Mouse (Mus musculus) frontal cortex, adult 2 months (tissue): ENCODE measurements at regions not wholly inside any gene's neighbourhood (a gene's known extent, or its start where the extent isn't known, plus 50 kb on each side); places are given as distances from the start of the nearest gene placed in this dataset.

Experiments used
- DNase-seq, 2 experiments: peaks; one replicate each; pipeline ENCODE4 v3.0.0; 2022; ENCODE audit warnings: low spot score in 1 of 2; ENCODE audit errors: extremely low spot score in 1 of 2

GRCm38 (mm10) chr7:129975781-129976514, 384.3 kb downstream of the Wdr11 start:
- peak in 1 of 2 experiments; percentile 12 for DNase-seq

GRCm38 (mm10) chr7:129978576-129978975, 386.9 kb downstream of the Wdr11 start:
- no peak for DNase-seq

GRCm38 (mm10) chr7:129979337-129979736, 387.7 kb downstream of the Wdr11 start:
- no peak for DNase-seq

GRCm38 (mm10) chr7:129980501-129980900, 388.8 kb downstream of the Wdr11 start:
- DNase-seq: no peak

- DNase-seq: no peak
These were observed 390.7 kb downstream of the Wdr11 start for GRCm38 (mm10) chr7:129982411-129982810.

GRCm38 (mm10) chr7:129983601-129984120, 392.0 kb downstream of the Wdr11 start:
- DNase-seq: no peak

- no peak for DNase-seq
These were observed 392.7 kb downstream of the Wdr11 start for GRCm38 (mm10) chr7:129984367-129984766.

- no peak for DNase-seq
These were observed 395.5 kb downstream of the Wdr11 start for GRCm38 (mm10) chr7:129987119-129987665.

GRCm38 (mm10) chr7:129987713-129988112, 396.1 kb downstream of the Wdr11 start:
- no peak for DNase-seq

- DNase-seq: no peak
These were observed 402.0 kb downstream of the Wdr11 start for GRCm38 (mm10) chr7:129993446-129994223.

- DNase-seq: no peak
These were observed 403.9 kb downstream of the Wdr11 start for GRCm38 (mm10) chr7:129995529-129995928.

GRCm38 (mm10) chr7:130001064-130001463, 409.4 kb downstream of the Wdr11 start:
- DNase-seq: peak; percentile 4 to 63

GRCm38 (mm10) chr7:130002002-130002401, 410.3 kb downstream of the Wdr11 start:
- no peak for DNase-seq

- no peak for DNase-seq
These were observed 413.7 kb downstream of the Wdr11 start for GRCm38 (mm10) chr7:130005406-130005805.

GRCm38 (mm10) chr7:130007993-130008583, 416.4 kb downstream of the Wdr11 start:
- DNase-seq: no peak

GRCm38 (mm10) chr7:130008591-130009418, 417.1 kb downstream of the Wdr11 start:
- DNase-seq: no peak

GRCm38 (mm10) chr7:130012067-130012466, 420.4 kb downstream of the Wdr11 start:
- no peak for DNase-seq

GRCm38 (mm10) chr7:130013109-130013508, 421.4 kb downstream of the Wdr11 start:
- no peak for DNase-seq

- no peak for DNase-seq
These were observed 422.9 kb downstream of the Wdr11 start for GRCm38 (mm10) chr7:130014609-130015008.

- no peak for DNase-seq
These were observed 423.8 kb downstream of the Wdr11 start for GRCm38 (mm10) chr7:130015375-130016014.
